Mouse (Mus musculus): ENCODE results near the gene Taar8a. TPM values are rescaled to one million over a fixed set of nuclear protein-coding genes. Genes with fewer than 3 reads are reported as not detected.

Gene Taar8a
- polyA plus RNA-seq (2021; fragmentation: Nextera tagmentation) = not detected in 2 replicates
- long read RNA-seq, experiment 1 = 0 reads
- long read RNA-seq, experiment 2 = 0 reads

GRCm38 (mm10) chr10:24076200-24076599 is at the start of gene Taar8a:
TSS of gene Taar8a (plus strand) at chr10:24076500.

GRCm38 (mm10) chr10:24026922-24027321 is 49.4 kb upstream of the Taar8a start, which contains the start of gene Taar7d:
TSS of gene Taar7d (plus strand) at chr10:24027222.

GRCm38 (mm10) chr10:24037314-24037713 is 39.0 kb upstream of the Taar8a start, which contains the start of gene Taar7e:
TSS of gene Taar7e (plus strand) at chr10:24037614.

GRCm38 (mm10) chr10:24049210-24049609 is 27.1 kb upstream of the Taar8a start, which contains the start of gene Taar7f:
TSS of gene Taar7f (plus strand) at chr10:24049510.

GRCm38 (mm10) chr10:24092194-24092593 is 15.9 kb downstream of the Taar8a start, which contains the start of gene Taar8b:
TSS of gene Taar8b (minus strand) at chr10:24092294.

GRCm38 (mm10) chr10:24101812-24102211 is 25.5 kb downstream of the Taar8a start, which contains the start of gene Taar8c:
TSS of gene Taar8c (minus strand) at chr10:24101912.

GRCm38 (mm10) chr10:24109434-24109833 is 33.1 kb downstream of the Taar8a start, which contains the start of gene Taar9:
TSS of gene Taar9 (minus strand) at chr10:24109534.

Other genes with a start within 250 kb of the Taar8a start
- gene Vnn3, start 225.0 kb upstream of the Taar8a start, polyA plus RNA-seq (2021; fragmentation: Nextera tagmentation) = not detected in 2 replicates
- gene Vnn1, start 181.8 kb upstream of the Taar8a start, polyA plus RNA-seq (2021; fragmentation: Nextera tagmentation) = 0.30 and 0.70 TPM in 2 replicates
- gene Taar1, start 156.1 kb upstream of the Taar8a start, polyA plus RNA-seq (2021; fragmentation: Nextera tagmentation) = not detected in 2 replicates
- gene Taar2, start 137.9 kb upstream of the Taar8a start, polyA plus RNA-seq (2021; fragmentation: Nextera tagmentation) = not detected in 2 replicates
- not detected in 2 replicates for gene Taar3, start 126.9 kb upstream of the Taar8a start, polyA plus RNA-seq (2021; fragmentation: Nextera tagmentation)
- gene Taar4, start 116.0 kb upstream of the Taar8a start, polyA plus RNA-seq (2021; fragmentation: Nextera tagmentation) = not detected in 2 replicates
- gene Taar5, start 105.8 kb upstream of the Taar8a start, polyA plus RNA-seq (2021; fragmentation: Nextera tagmentation) = not detected in 2 replicates
- not detected in 2 replicates for gene Taar6, start 90.9 kb upstream of the Taar8a start, polyA plus RNA-seq (2021; fragmentation: Nextera tagmentation)
- gene Taar7a, start 83.0 kb upstream of the Taar8a start, polyA plus RNA-seq (2021; fragmentation: Nextera tagmentation) = not detected in 2 replicates
- gene Taar7b, start 76.6 kb upstream of the Taar8a start, polyA plus RNA-seq (2021; fragmentation: Nextera tagmentation) = not detected in 2 replicates
- gene Taar7d, start 49.3 kb upstream of the Taar8a start, polyA plus RNA-seq (2021; fragmentation: Nextera tagmentation) = not detected in 2 replicates
- gene Taar7e, start 38.9 kb upstream of the Taar8a start, polyA plus RNA-seq (2021; fragmentation: Nextera tagmentation) = not detected in 2 replicates
- gene Taar7f, start 27.0 kb upstream of the Taar8a start, polyA plus RNA-seq (2021; fragmentation: Nextera tagmentation) = not detected in 2 replicates
- not detected in 2 replicates for gene Taar8b, start 15.8 kb downstream of the Taar8a start, polyA plus RNA-seq (2021; fragmentation: Nextera tagmentation)
- not detected in 2 replicates for gene Taar8c, start 25.4 kb downstream of the Taar8a start, polyA plus RNA-seq (2021; fragmentation: Nextera tagmentation)
- not detected in 2 replicates for gene Taar9, start 33.0 kb downstream of the Taar8a start, polyA plus RNA-seq (2021; fragmentation: Nextera tagmentation)
- 155 and 242 TPM in 2 replicates for gene Stx7, start 72.8 kb downstream of the Taar8a start, polyA plus RNA-seq (2021; fragmentation: Nextera tagmentation)
- gene Moxd1, start 147.0 kb downstream of the Taar8a start, polyA plus RNA-seq (2021; fragmentation: Nextera tagmentation) = 3.2 TPM in 2 replicates

Measured in left cerebral cortex, adult 6 months (tissue).